Mouse (Mus musculus) skeletal muscle tissue, postnatal 0 days (tissue): Measurements from ENCODE around the gene Gabrb3. TPM values are rescaled to one million over a fixed set of nuclear protein-coding genes. Genes with fewer than 3 reads are reported as not detected.

Experiments used
- microRNA-seq, 2 experiments: library from miRNA; unstranded; fragments of <30 nt; microRNA quantifications; one replicate each; pipeline ENCODE4; 2016
- polyA plus RNA-seq: library from polyadenylated mRNA; unstranded; fragments of >200 nt; fragmentation: Nextera tagmentation; extraction: Ambion mirVana; gene quantifications from 2 replicates; pipeline ENCODE4 v1.2.1, GENCODE M21; 2015

Gene Gabrb3
- 0.18 and 0.38 TPM in 2 replicates for polyA plus RNA-seq

GRCm38 (mm10) chr7:57419392-57419791, at the start of gene Gabrb3:
Gabrb3 (plus strand) TSS chr7:57419692.

GRCm38 (mm10) chr7:57386517-57387340, 32.8 kb upstream of the Gabrb3 start, which contains the start of gene Gabrg3:
Gabrg3 (minus strand) TSS chr7:57387188.

GRCm38 (mm10) chr7:57509681-57510141, 90.2 kb downstream of the Gabrb3 start, which contains the start of gene Gabra5:
Gabra5 (minus strand) TSS chr7:57510059.

Small RNAs within 50 kb of the gene (microRNA-seq; reads per million reads assigned to microRNA genes)
- 0 reads per million in 2 experiments for gene Mir6389

Other genes starting within 250 kb of the Gabrb3 start
- gene Gabrg3, start 32.5 kb upstream of the Gabrb3 start, polyA plus RNA-seq, result 0.07 and 0.08 TPM in 2 replicates
- not detected in 2 replicates for gene Gabra5, start 90.4 kb downstream of the Gabrb3 start, polyA plus RNA-seq